Mouse (Mus musculus): ENCODE results near the gene Tfap4. TPM values are rescaled to one million over a fixed set of nuclear protein-coding genes. Genes with fewer than 3 reads are reported as not detected.
A peak's percentile ranks its signal among the peaks of the same experiment; 100 is the strongest.

Gene Tfap4
- polyA plus RNA-seq, 1 experiment from 2014 or later, result 4.1 TPM

GRCm38 (mm10) chr16:4602766-4603452 is 43.3 kb upstream of the Tfap4 start:
- Histone ChIP-seq H3K4me1 (ENCODE audit: control insufficient read depth in 2 of 2, insufficient read depth in 2 of 2, low read length in 2 of 2) (peaks cover 89 to 98% of the 10 kb centered on the region in 2 experiments), H3K4me2 (ENCODE audit: low read length) (peak overlapping the region; percentile 36), H3K9ac (ENCODE audit: low read length) (peak overlapping the region; percentile 59; the same call in 1 of the 2 replicates), H3K36me3 (ENCODE audit: control insufficient read depth, insufficient read depth, low read length) (no peaks in the 10 kb centered on the region), H3K27me3 (ENCODE audit: control insufficient read depth, insufficient read depth, low read length) (no peaks in the 10 kb centered on the region), H3K27ac (replicated peaks in 1 of 2; ENCODE audit: control insufficient read depth in 1 of 2, insufficient read depth in 1 of 2, low read depth in 2 of 2, low read length in 2 of 2) (peak overlapping the region; percentile 89), H3K9me3 (ENCODE audit: control insufficient read depth, low read length) (no peaks in the 10 kb centered on the region), H3K4me3 (ENCODE audit: control insufficient read depth in 1 of 2, insufficient read depth in 1 of 2, low read depth in 1 of 2, low read length in 2 of 2) (no peak overlapping the region)
- 14% methylated on average over 7 of the region's 7 CpGs for WGBS
- peak; percentile 49; the same call in 1 of the 2 replicates for ATAC-seq (ENCODE audit: insufficient number of reproducible peaks, insufficient read depth, low FRiP score, low read depth)

- Histone ChIP-seq H3K4me1 (ENCODE audit: control insufficient read depth in 2 of 2, insufficient read depth in 2 of 2, low read length in 2 of 2) (peaks cover 90 to 99% of the 10 kb centered on the region in 2 experiments), H3K9ac (ENCODE audit: low read length) (peak overlapping the region; percentile 59; the same call in 1 of the 2 replicates), H3K27me3 (ENCODE audit: control insufficient read depth, insufficient read depth, low read length) (no peaks in the 10 kb centered on the region), H3K4me3 (ENCODE audit: control insufficient read depth in 1 of 2, insufficient read depth in 1 of 2, low read depth in 1 of 2, low read length in 2 of 2) (no peak overlapping the region), H3K9me3 (ENCODE audit: control insufficient read depth, low read length) (no peaks in the 10 kb centered on the region), H3K27ac (replicated peaks in 1 of 2; ENCODE audit: control insufficient read depth in 1 of 2, insufficient read depth in 1 of 2, low read depth in 2 of 2, low read length in 2 of 2) (peak overlapping the region; percentile 89), H3K36me3 (ENCODE audit: control insufficient read depth, insufficient read depth, low read length) (no peaks in the 10 kb centered on the region), H3K4me2 (ENCODE audit: low read length) (no peak overlapping the region)
- no peak for ATAC-seq (ENCODE audit: insufficient number of reproducible peaks, insufficient read depth, low FRiP score, low read depth)
- 9% methylated on average over 3 of the region's 3 CpGs for WGBS
These were observed 42.5 kb upstream of the Tfap4 start for GRCm38 (mm10) chr16:4602189-4602588.

GRCm38 (mm10) chr16:4600701-4601310 is 41.2 kb upstream of the Tfap4 start:
- peak overlapping the region; percentile 62 to 89 for H3K27ac ChIP-seq (replicated peaks in 1 of 2; ENCODE audit: control insufficient read depth in 1 of 2, insufficient read depth in 1 of 2, low read depth in 2 of 2, low read length in 2 of 2)

GRCm38 (mm10) chr16:4599616-4600015 is 40.0 kb upstream of the Tfap4 start:
- WGBS, result 85% methylated on average over 3 of the region's 3 CpGs
- no peak overlapping the region for H3K9ac ChIP-seq (ENCODE audit: low read length)
- H3K27me3 ChIP-seq (ENCODE audit: control insufficient read depth, insufficient read depth, low read length), result no peaks in the 10 kb centered on the region
- H3K36me3 ChIP-seq (ENCODE audit: control insufficient read depth, insufficient read depth, low read length), result no peaks in the 10 kb centered on the region
- H3K4me3 ChIP-seq (ENCODE audit: control insufficient read depth in 1 of 2, insufficient read depth in 1 of 2, low read depth in 1 of 2, low read length in 2 of 2), result no peak overlapping the region
- no peak overlapping the region for H3K4me2 ChIP-seq (ENCODE audit: low read length)
- H3K27ac ChIP-seq (replicated peaks in 1 of 2; ENCODE audit: control insufficient read depth in 1 of 2, insufficient read depth in 1 of 2, low read depth in 2 of 2, low read length in 2 of 2), result peak overlapping the region in 1 of 2 experiments; percentile 89; a peak in 1 of 4 replicates
- no peak for ATAC-seq (ENCODE audit: insufficient number of reproducible peaks, insufficient read depth, low FRiP score, low read depth)
- no peaks in the 10 kb centered on the region for H3K9me3 ChIP-seq (ENCODE audit: control insufficient read depth, low read length)
- peaks cover 87 to 93% of the 10 kb centered on the region in 2 experiments for H3K4me1 ChIP-seq (ENCODE audit: control insufficient read depth in 2 of 2, insufficient read depth in 2 of 2, low read length in 2 of 2)

More at GRCm38 (mm10) chr16:4600701-4601310, 41.2 kb upstream of the Tfap4 start:
- Histone ChIP-seq H3K9me3 (ENCODE audit: control insufficient read depth, low read length) (no peaks in the 10 kb centered on the region), H3K4me3 (ENCODE audit: control insufficient read depth in 1 of 2, insufficient read depth in 1 of 2, low read depth in 1 of 2, low read length in 2 of 2) (no peak overlapping the region), H3K27me3 (ENCODE audit: control insufficient read depth, insufficient read depth, low read length) (no peaks in the 10 kb centered on the region), H3K36me3 (ENCODE audit: control insufficient read depth, insufficient read depth, low read length) (no peaks in the 10 kb centered on the region), H3K4me2 (ENCODE audit: low read length) (0 out of 2 replicates have a peak overlapping the region, but pooled peaks have one; percentile 9), H3K4me1 (ENCODE audit: control insufficient read depth in 2 of 2, insufficient read depth in 2 of 2, low read length in 2 of 2) (peaks cover 90 to 99% of the 10 kb centered on the region in 2 experiments), H3K9ac (ENCODE audit: low read length) (peak overlapping the region; percentile 8; the same call in 1 of the 2 replicates)
- no peak for ATAC-seq (ENCODE audit: insufficient number of reproducible peaks, insufficient read depth, low FRiP score, low read depth)
- WGBS, result 52% methylated on average over 9 of the region's 9 CpGs

- 24% methylated on average over 6 of the region's 6 CpGs for WGBS
- peak overlapping the region; percentile 18 for H3K4me2 ChIP-seq (ENCODE audit: low read length)
These were observed 39.4 kb upstream of the Tfap4 start for GRCm38 (mm10) chr16:4598891-4599543.

GRCm38 (mm10) chr16:4598041-4598440 is 38.4 kb upstream of the Tfap4 start:
- Histone ChIP-seq H3K36me3 (ENCODE audit: control insufficient read depth, insufficient read depth, low read length) (no peaks in the 10 kb centered on the region), H3K9me3 (ENCODE audit: control insufficient read depth, low read length) (no peaks in the 10 kb centered on the region), H3K9ac (ENCODE audit: low read length) (peak overlapping the region; percentile 5; the same call in 1 of the 2 replicates), H3K27ac (replicated peaks in 1 of 2; ENCODE audit: control insufficient read depth in 1 of 2, insufficient read depth in 1 of 2, low read depth in 2 of 2, low read length in 2 of 2) (0 out of 4 replicates have a peak overlapping the region, but pooled peaks of 1 of the 2 experiments have one; percentile 4), H3K4me3 (ENCODE audit: control insufficient read depth in 1 of 2, insufficient read depth in 1 of 2, low read depth in 1 of 2, low read length in 2 of 2) (no peak overlapping the region), H3K4me1 (ENCODE audit: control insufficient read depth in 2 of 2, insufficient read depth in 2 of 2, low read length in 2 of 2) (peaks cover 76 to 78% of the 10 kb centered on the region in 2 experiments), H3K4me2 (ENCODE audit: low read length) (no peak overlapping the region), H3K27me3 (ENCODE audit: control insufficient read depth, insufficient read depth, low read length) (no peaks in the 10 kb centered on the region)
- 64% methylated on average over 5 of the region's 5 CpGs for WGBS
- ATAC-seq (ENCODE audit: insufficient number of reproducible peaks, insufficient read depth, low FRiP score, low read depth), result no peak

More at GRCm38 (mm10) chr16:4598891-4599543, 39.4 kb upstream of the Tfap4 start:
- no peaks in the 10 kb centered on the region for H3K36me3 ChIP-seq (ENCODE audit: control insufficient read depth, insufficient read depth, low read length)
- H3K27me3 ChIP-seq (ENCODE audit: control insufficient read depth, insufficient read depth, low read length), result no peaks in the 10 kb centered on the region
- no peak overlapping the region; the same call in 1 of the 2 replicates for H3K9ac ChIP-seq (ENCODE audit: low read length)
- H3K27ac ChIP-seq (replicated peaks in 1 of 2; ENCODE audit: control insufficient read depth in 1 of 2, insufficient read depth in 1 of 2, low read depth in 2 of 2, low read length in 2 of 2), result peak overlapping the region in 1 of 2 experiments; percentile 38; a peak in 1 of 4 replicates
- H3K4me3 ChIP-seq (ENCODE audit: control insufficient read depth in 1 of 2, insufficient read depth in 1 of 2, low read depth in 1 of 2, low read length in 2 of 2), result no peak overlapping the region
- H3K4me1 ChIP-seq (ENCODE audit: control insufficient read depth in 2 of 2, insufficient read depth in 2 of 2, low read length in 2 of 2), result peaks cover 81 to 87% of the 10 kb centered on the region in 2 experiments
- no peaks in the 10 kb centered on the region for H3K9me3 ChIP-seq (ENCODE audit: control insufficient read depth, low read length)
- no peak for ATAC-seq (ENCODE audit: insufficient number of reproducible peaks, insufficient read depth, low FRiP score, low read depth)

GRCm38 (mm10) chr16:4597296-4597695 is 37.6 kb upstream of the Tfap4 start:
- WGBS, result 50% methylated on average over 7 of the region's 7 CpGs
- Histone ChIP-seq H3K9ac (ENCODE audit: low read length) (peak overlapping the region; percentile 51), H3K4me3 (ENCODE audit: control insufficient read depth in 1 of 2, insufficient read depth in 1 of 2, low read depth in 1 of 2, low read length in 2 of 2) (no peak overlapping the region), H3K4me2 (ENCODE audit: low read length) (peak overlapping the region; percentile 91), H3K9me3 (ENCODE audit: control insufficient read depth, low read length) (no peaks in the 10 kb centered on the region), H3K4me1 (ENCODE audit: control insufficient read depth in 2 of 2, insufficient read depth in 2 of 2, low read length in 2 of 2) (peaks cover 71 to 75% of the 10 kb centered on the region in 2 experiments), H3K36me3 (ENCODE audit: control insufficient read depth, insufficient read depth, low read length) (no peaks in the 10 kb centered on the region), H3K27me3 (ENCODE audit: control insufficient read depth, insufficient read depth, low read length) (no peaks in the 10 kb centered on the region), H3K27ac (replicated peaks in 1 of 2; ENCODE audit: control insufficient read depth in 1 of 2, insufficient read depth in 1 of 2, low read depth in 2 of 2, low read length in 2 of 2) (0 out of 4 replicates have a peak overlapping the region, but pooled peaks of 1 of the 2 experiments have one; percentile 25)
- no peak for ATAC-seq (ENCODE audit: insufficient number of reproducible peaks, insufficient read depth, low FRiP score, low read depth)

All from heart, embryonic 14.5 days (tissue).